Mouse (Mus musculus): ENCODE measurements at regions not wholly inside any gene's neighbourhood (a gene's known extent, or its start where the extent isn't known, plus 50 kb on each side); places are given as distances from the start of the nearest gene placed in this dataset.

DNA sequence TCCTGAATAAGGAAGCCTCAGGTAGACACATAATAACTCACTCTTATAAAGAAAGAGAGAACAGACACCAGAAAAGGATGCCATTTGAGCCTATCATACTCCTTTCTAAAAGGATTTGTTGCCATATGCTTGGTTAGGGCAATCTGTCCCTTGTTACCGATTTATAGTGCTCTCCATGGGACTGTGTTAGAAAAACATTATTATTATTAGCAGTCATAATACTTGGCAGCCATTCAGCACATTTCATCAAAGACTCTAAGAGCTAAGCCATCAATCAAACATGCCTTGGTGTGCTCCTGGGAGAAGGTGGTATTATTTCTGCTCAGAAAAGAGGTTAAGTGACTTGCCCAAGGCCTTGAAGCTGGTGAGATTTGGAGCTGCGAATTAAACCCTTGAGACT, 282.8 kb upstream of the Gm8797 start:
- peak; percentile 8 for DNase-seq (ENCODE audit: low spot score)

DNA sequence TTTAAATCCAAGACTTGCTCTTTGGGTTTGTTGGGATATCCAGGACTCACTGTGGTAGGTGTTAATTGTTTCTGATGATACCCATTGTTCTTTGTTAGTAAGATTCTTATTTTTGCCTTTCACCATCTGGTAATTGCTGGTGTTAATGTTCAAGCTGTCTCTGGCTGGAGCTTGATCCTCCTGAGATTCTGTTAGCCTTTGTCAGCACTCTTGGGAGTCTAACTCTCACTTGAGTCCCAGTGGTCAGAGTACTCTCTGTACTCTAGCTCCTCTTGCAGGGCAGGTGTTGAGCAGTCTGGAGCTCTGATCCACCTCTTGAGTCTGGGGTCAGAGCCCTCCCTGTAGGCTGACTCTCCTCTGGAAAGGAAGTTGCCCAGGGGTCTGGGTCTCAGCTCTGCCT, 252.8 kb upstream of the Gm8797 start:
- no peak for DNase-seq (ENCODE audit: low spot score)

Measured in layer of hippocampus, adult 9-10 months (tissue).